Mouse (Mus musculus) heart, postnatal 0 days (tissue): ENCODE measurements around the gene Ssh2. TPM values are rescaled to one million over a fixed set of nuclear protein-coding genes. Genes with fewer than 3 reads are reported as not detected.

ENCODE experiments used
- ATAC-seq: fragments of 200-750 bp; cut with Nextera tagmentation; 2 replicates; pipeline ENCODE4 v1.8.0; 2017; ENCODE audit warnings: low read depth, moderate number of reproducible peaks, moderate library complexity; ENCODE audit not compliant: insufficient read depth
- DNase-seq: peaks from one replicate; pipeline ENCODE4 v3.0.0-alpha.2; 2016; ENCODE audit warnings: low spot score
- H3K27ac ChIP-seq: fragments of 300-500 bp; sonication (generic); 2 replicates; pipeline ENCODE4 v1.5.1; 2014; ENCODE audit warnings: low read depth, mild to moderate bottlenecking
- H3K27me3 ChIP-seq: fragments of 300-500 bp; sonication (generic); 2 replicates; pipeline ENCODE4 v1.6.1; 2014; ENCODE audit warnings: low read length, mixed read lengths; ENCODE audit not compliant: control insufficient read depth, insufficient read depth
- H3K36me3 ChIP-seq: fragments of 300-500 bp; sonication (generic); replicated peaks from 2 replicates; pipeline ENCODE4 v1.6.1; 2014; ENCODE audit warnings: low read length, mixed read lengths; ENCODE audit not compliant: control insufficient read depth, insufficient read depth
- H3K4me1 ChIP-seq: fragments of 300-500 bp; sonication (generic); 2 replicates; pipeline ENCODE4 v1.6.1; 2014; ENCODE audit warnings: antibody characterized with exemption; ENCODE audit not compliant: control insufficient read depth, insufficient read depth
- H3K4me2 ChIP-seq: fragments of 300-500 bp; sonication (generic); 2 replicates; pipeline ENCODE4 v1.6.1; 2014; ENCODE audit warnings: low read depth, mild to moderate bottlenecking, low read length, moderate library complexity
- H3K4me3 ChIP-seq: fragments of 300-500 bp; sonication (generic); 2 replicates; pipeline ENCODE4 v1.5.1; 2014; ENCODE audit warnings: low read depth, low read length
- H3K9ac ChIP-seq: fragments of 300-500 bp; sonication (generic); replicated peaks from 2 replicates; pipeline ENCODE4 v1.6.1; 2014; ENCODE audit warnings: low read depth, low read length, mixed read lengths
- H3K9me3 ChIP-seq: fragments of 300-500 bp; sonication (generic); replicated peaks from 2 replicates; pipeline ENCODE4 v1.6.1; 2016; ENCODE audit warnings: low read length; ENCODE audit not compliant: control insufficient read depth
- CTCF ChIP-seq: IDR thresholded peaks from 2 replicates; pipeline ENCODE4 v1.5.1; 2016; ENCODE audit warnings: antibody characterized with exemption, control low read depth, low read depth
- EP300 ChIP-seq: IDR thresholded peaks from 2 replicates; pipeline ENCODE4 v1.6.1; 2016; ENCODE audit warnings: antibody characterized with exemption, low read depth
- WGBS: fragments of 180-500 bp; shearing (Covaris S2); extraction: QIAGEN DNeasy Blood & Tissue Kit; methylation state at CpG from one replicate; pipeline ENCODE4 v1.1.7; 2014; 5-methylcytosine and 5-hydroxymethylcytosine counted together
- polyA plus RNA-seq: library from polyadenylated mRNA; unstranded; fragments of >200 nt; fragmentation: Nextera tagmentation; extraction: Ambion mirVana; gene quantifications from 2 replicates; pipeline ENCODE4 v1.2.1, GENCODE M21; 2015
- total RNA-seq: library from RNA; depleted of rRNA; stranded (reverse); fragments of >200 nt; gene quantifications from 2 replicates; pipeline ENCODE4 v1.2.3, GENCODE M21; 2014; ENCODE audit warnings: low replicate concordance

Ssh2 gene
- total and polyA plus RNA-seq, 2 experiments from 2014 or later = 21.0 to 60.6 TPM

DNA sequence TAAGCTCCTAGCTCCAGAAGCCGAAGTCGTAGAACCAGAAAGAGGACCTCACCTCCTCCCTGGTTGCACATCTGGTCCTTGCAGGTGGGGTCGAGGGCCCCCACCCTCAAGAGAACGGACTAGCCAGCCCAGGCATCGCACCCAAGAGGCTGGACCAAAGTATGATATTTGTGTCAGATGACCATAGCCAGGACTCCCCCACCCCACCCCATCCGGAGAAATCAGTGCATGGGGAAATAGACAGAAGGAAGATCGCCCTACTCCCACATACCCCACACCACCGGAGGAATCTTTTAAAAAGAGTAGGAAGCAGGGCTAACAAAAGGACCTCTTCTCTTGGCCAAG, 247.0 kb downstream of the Ssh2 start:
- Histone ChIP-seq H3K36me3 (peaks cover 3% of the 10 kb centered on the region), H3K27ac (peak overlapping the region; percentile 98), H3K4me2 (peak overlapping the region; percentile 82), H3K9ac (peak overlapping the region; percentile 61), H3K4me3 (peak overlapping the region; percentile 61), H3K27me3 (no peaks in the 10 kb centered on the region), H3K4me1 (peaks cover 22% of the 10 kb centered on the region), H3K9me3 (no peaks in the 10 kb centered on the region)
- WGBS = 25% methylated on average over 8 of the region's 8 CpGs
- no peak for DNase-seq
- ATAC-seq = no peak
- TF ChIP-seq CTCF (no peak), EP300 (no peak)

DNA sequence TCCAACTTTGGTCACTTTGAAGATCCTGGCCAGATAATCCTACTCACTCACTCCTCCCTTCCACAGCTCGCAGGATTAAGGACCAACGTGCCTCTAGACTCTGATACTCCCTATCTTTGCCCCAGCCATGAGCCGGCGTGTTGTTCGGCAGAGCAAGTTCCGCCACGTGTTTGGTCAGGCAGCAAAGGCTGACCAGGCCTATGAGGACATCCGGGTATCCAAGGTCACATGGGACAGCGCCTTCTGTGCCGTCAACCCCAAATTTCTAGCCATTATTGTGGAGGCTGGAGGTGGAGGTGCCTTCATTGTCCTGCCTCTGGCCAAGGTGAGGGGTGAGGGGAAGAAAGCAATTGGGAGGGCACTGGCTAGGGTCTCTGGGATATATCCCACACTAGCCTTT, 247.7 kb downstream of the Ssh2 start:
- Histone ChIP-seq H3K9me3 (no peaks in the 10 kb centered on the region), H3K27ac (peak overlapping the region; percentile 98), H3K9ac (no peak overlapping the region), H3K4me3 (no peak overlapping the region), H3K27me3 (no peaks in the 10 kb centered on the region), H3K4me1 (peaks cover 22% of the 10 kb centered on the region), H3K36me3 (no peaks in the 10 kb centered on the region), H3K4me2 (peak overlapping the region; percentile 82)
- DNase-seq (no peak), ATAC-seq (no peak)
- TF ChIP-seq CTCF = no peak
- TF ChIP-seq EP300 = no peak
- 44% methylated on average over 10 of the region's 10 CpGs for WGBS

DNA sequence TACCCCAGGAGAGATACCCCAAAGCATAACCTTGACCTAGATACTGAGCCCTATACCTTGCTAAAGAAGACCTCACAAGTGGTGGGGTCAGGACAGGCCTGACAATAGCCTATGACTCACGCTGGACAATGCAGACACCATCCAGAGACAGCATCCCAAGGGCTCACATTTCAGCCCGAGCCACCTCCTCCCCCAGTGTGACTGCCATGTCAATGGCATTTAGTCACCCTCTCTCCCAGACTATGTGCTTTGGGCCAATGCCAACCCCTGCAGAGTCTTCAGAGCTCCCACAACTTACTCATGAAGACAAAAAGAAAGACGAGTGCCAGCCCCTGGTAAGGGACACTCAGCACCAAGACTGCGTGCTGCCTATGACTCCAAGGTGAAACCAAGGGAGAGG, 248.6 kb downstream of the Ssh2 start:
- no peaks in the 10 kb centered on the region for H3K9me3 ChIP-seq
- H3K36me3 ChIP-seq = peaks cover 6% of the 10 kb centered on the region
- no peak overlapping the region for H3K9ac ChIP-seq
- DNase-seq (peak; percentile 73), ATAC-seq (peak; percentile 44)
- H3K4me3 ChIP-seq = no peak overlapping the region
- peaks cover 22% of the 10 kb centered on the region for H3K4me1 ChIP-seq
- peak overlapping the region; percentile 98 for H3K27ac ChIP-seq
- H3K4me2 ChIP-seq = no peak overlapping the region
- 19% methylated on average over 4 of the region's 4 CpGs for WGBS
- H3K27me3 ChIP-seq = no peaks in the 10 kb centered on the region
- TF ChIP-seq CTCF = no peak
- no peak for TF ChIP-seq EP300

DNA sequence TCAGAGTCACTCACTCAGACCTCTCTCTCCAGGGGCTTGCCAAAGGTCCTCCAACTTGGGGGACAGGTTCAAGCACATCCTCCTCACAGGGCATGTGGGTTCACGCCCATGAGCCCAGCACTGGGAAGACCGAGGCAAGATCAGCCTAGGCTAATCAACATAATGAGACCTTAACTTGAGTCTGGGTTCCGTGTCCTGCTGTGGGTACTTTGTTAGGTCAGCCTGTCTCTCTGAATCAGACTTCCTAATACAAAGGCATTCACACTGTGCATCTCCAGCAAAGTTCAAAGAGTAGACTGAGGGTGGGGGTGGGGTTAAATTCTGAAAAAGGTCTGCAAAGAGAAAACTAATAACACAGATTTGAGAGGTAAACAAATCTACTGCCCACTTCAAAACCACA, 249.0 kb downstream of the Ssh2 start:
- TF ChIP-seq CTCF (no peak), EP300 (no peak)
- Histone ChIP-seq H3K9ac (no peak overlapping the region), H3K4me3 (no peak overlapping the region), H3K4me1 (peaks cover 22% of the 10 kb centered on the region), H3K9me3 (no peaks in the 10 kb centered on the region), H3K36me3 (peaks cover 6% of the 10 kb centered on the region), H3K27ac (peak overlapping the region; percentile 98), H3K27me3 (no peaks in the 10 kb centered on the region), H3K4me2 (no peak overlapping the region)
- no peak for DNase-seq
- no peak for ATAC-seq
- WGBS = 74% methylated on average over 3 of the region's 3 CpGs

DNA sequence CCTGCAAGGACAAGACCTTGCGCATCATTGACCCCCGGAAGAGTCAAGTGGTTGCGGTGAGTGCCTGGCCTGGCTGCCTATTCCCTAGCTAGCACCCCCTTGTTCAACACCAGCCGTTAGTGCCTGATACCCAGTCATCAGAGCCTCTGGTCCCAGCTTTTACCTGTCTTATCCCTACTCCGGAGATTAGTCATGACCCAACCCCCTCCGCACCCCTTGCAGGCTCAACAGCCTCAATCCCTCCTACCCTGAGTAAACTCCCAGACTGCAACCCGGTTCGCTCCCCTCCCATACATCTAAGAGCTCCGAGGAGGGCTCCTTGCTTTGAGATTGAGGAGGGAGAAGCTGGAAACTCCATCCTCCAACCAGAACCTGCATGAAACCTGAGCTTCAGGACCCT, 250.5 kb downstream of the Ssh2 start:
- H3K9ac ChIP-seq = no peak overlapping the region
- H3K4me2 ChIP-seq = no peak overlapping the region
- no peaks in the 10 kb centered on the region for H3K9me3 ChIP-seq
- DNase-seq (no peak), ATAC-seq (no peak)
- H3K4me1 ChIP-seq = peaks cover 22% of the 10 kb centered on the region
- no peak overlapping the region for H3K4me3 ChIP-seq
- 51% methylated on average over 9 of the region's 9 CpGs for WGBS
- H3K27ac ChIP-seq = no peak overlapping the region
- H3K36me3 ChIP-seq = peaks cover 6% of the 10 kb centered on the region
- no peak for TF ChIP-seq CTCF
- TF ChIP-seq EP300 = no peak
- H3K27me3 ChIP-seq = no peaks in the 10 kb centered on the region

DNA sequence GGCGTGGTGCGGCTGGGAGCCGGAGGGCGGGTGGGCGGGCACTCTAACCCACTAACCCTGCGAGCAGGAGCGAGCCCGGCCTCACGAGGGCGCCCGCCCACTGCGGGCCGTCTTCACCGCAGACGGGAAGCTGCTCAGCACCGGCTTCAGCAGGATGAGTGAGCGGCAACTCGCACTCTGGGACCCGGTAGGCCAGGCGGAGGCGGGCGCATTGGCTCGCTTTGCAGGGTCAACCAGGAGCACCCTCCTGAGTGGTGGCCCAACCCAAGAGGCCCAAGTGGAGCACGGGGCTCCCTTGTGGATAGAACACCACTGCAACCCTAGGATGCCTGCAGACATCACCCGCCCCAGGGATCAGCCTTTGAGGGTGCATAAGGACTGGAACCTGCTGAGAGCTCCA, 251.1 kb downstream of the Ssh2 start:
- H3K9me3 ChIP-seq = no peaks in the 10 kb centered on the region
- H3K9ac ChIP-seq = no peak overlapping the region
- H3K4me2 ChIP-seq = peak overlapping the region; percentile 2; the same call in 1 of the 2 replicates
- ATAC-seq = no peak; the same call in 1 of the 2 replicates
- H3K27ac ChIP-seq = no peak overlapping the region
- DNase-seq = no peak
- H3K4me3 ChIP-seq = no peak overlapping the region
- no peak for TF ChIP-seq EP300
- peak; percentile 45 for TF ChIP-seq CTCF
- 13% methylated on average over 25 of the region's 25 CpGs for WGBS
- H3K36me3 ChIP-seq = peaks cover 9% of the 10 kb centered on the region
- no peaks in the 10 kb centered on the region for H3K27me3 ChIP-seq
- peaks cover 22% of the 10 kb centered on the region for H3K4me1 ChIP-seq
